Mouse (Mus musculus) small intestine, adult 2 months (tissue): Measurements from ENCODE around the gene Cer1.

Experiments used
- CTCF ChIP-seq: fragments of 200-500 bp; IDR thresholded peaks from 2 replicates; pipeline ENCODE4 v1.5.1; 2012; ENCODE audit warnings: low read depth, mild to moderate bottlenecking, control low read depth, inconsistent platforms, low read length, moderate library complexity, mixed read lengths; ENCODE audit not compliant: insufficient replicate concordance, insufficient read length; ENCODE audit errors: extremely low read depth
- POLR2A ChIP-seq: fragments of 200-500 bp; IDR thresholded peaks from 2 replicates; pipeline ENCODE4 v1.6.1; 2012; ENCODE audit warnings: low read depth, mild to moderate bottlenecking, control low read depth, inconsistent platforms, low read length, moderate library complexity

- no peak for TF ChIP-seq CTCF
- no peak for TF ChIP-seq POLR2A
Observed at GRCm38 (mm10) chr4:82848552-82849234, 36.3 kb downstream of the Cer1 start.
